Mouse (Mus musculus) thymus, postnatal 14 days (tissue): ENCODE measurements at regions not wholly inside any gene's neighbourhood (a gene's known extent, or its start where the extent isn't known, plus 50 kb on each side); places are given as distances from the start of the nearest gene placed in this dataset.

ENCODE experiments used
- DNase-seq: peaks from one replicate; pipeline ENCODE4 v3.0.0; 2021

GRCm38 (mm10) chr8:115423682-115424081 lies 283.9 kb downstream of the Maf start:
- DNase-seq: no peak

GRCm38 (mm10) chr8:115423056-115423455 lies 284.5 kb downstream of the Maf start:
- DNase-seq: no peak

- DNase-seq: no peak
Observed at GRCm38 (mm10) chr8:115420536-115420935, 287.1 kb downstream of the Maf start.

- DNase-seq: no peak
Observed at GRCm38 (mm10) chr8:115420131-115420530, 287.5 kb downstream of the Maf start.

- peak; percentile 68 for DNase-seq
Observed at GRCm38 (mm10) chr8:115418056-115418455, 289.5 kb downstream of the Maf start.

- peak; percentile 90 for DNase-seq
Observed at GRCm38 (mm10) chr8:115414061-115414473, 293.5 kb downstream of the Maf start.

GRCm38 (mm10) chr8:115411756-115412155 lies 295.8 kb downstream of the Maf start:
- DNase-seq: no peak

GRCm38 (mm10) chr8:115411061-115411460 lies 296.5 kb downstream of the Maf start:
- DNase-seq: no peak

- DNase-seq: no peak
Observed at GRCm38 (mm10) chr8:115410191-115410590, 297.4 kb downstream of the Maf start.

- DNase-seq: no peak
Observed at GRCm38 (mm10) chr8:115407535-115407934, 300.1 kb downstream of the Maf start.

GRCm38 (mm10) chr8:115403601-115404000 lies 304.0 kb downstream of the Maf start:
- DNase-seq: no peak

GRCm38 (mm10) chr8:115402471-115403197 lies 305.0 kb downstream of the Maf start:
- DNase-seq: peak; percentile 33
